Mouse (Mus musculus) brain, adult 10 weeks (tissue): ENCODE data around the gene Thumpd1. TPM values are rescaled to one million over a fixed set of nuclear protein-coding genes. Genes with fewer than 3 reads are reported as not detected.

Experiments
- polyA plus RNA-seq: library from polyadenylated mRNA; stranded (reverse); fragments of 350-450 nt; fragmentation: Illumina TruSeq; extraction: RNeasy Lipid Tissue Mini Kit (QIAGEN cat#74804); gene quantifications from one replicate; pipeline ENCODE4 v1.2.3, GENCODE M21; 2015; ENCODE audit warnings: low read depth, low replicate concordance

The Thumpd1 gene
- 40.1 TPM for polyA plus RNA-seq

DNA sequence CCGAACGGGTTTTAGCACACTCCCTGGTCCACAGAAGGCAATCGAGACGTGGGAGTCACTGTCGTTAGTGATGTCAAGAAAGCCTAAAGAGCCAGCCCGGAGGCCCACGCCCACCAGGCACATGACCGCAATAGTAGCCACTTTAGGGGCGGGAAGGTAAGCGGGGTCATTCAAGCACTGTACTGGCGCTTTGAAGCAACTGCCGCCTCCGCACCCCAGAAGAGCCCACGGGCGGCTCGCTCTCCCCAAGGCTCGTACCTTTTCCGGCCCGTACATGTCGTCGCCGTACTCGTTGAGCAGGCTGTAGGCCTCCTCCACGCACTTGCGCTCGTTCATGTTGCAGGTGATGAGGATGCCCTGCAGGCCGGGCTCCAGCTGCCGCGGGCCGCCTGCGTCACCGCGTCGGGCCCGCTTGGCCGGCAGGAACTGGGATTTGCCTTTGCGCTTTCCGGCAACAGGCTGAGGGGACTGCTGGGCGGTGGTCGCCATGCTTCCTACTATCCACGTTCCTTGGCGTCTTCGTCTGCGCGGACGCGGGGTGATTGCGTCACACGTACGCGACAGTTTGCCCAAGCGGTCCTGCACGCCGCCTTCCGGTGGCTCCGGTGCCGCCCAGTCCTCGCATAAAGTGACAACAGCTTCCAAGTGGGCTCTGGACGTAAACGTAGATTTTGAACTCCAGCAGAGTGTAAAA is at the start of gene Thumpd1:
TSS of gene Thumpd1 (minus strand) at position 546 of the 694 bp plus-strand sequence.

GRCm38 (mm10) chr7:119760527-119760951 is 39.9 kb upstream of the Thumpd1 start, which contains the start of gene Acsm3:
TSS of gene Acsm3 (plus strand) at chr7:119760923.

GRCm38 (mm10) chr7:119689726-119690125 is 30.9 kb downstream of the Thumpd1 start, which contains the start of gene Acsm4:
TSS of gene Acsm4 (plus strand) at chr7:119690026.

Other genes with a start within 250 kb of the Thumpd1 start
- gene Umod, start 241.5 kb downstream of the Thumpd1 start, polyA plus RNA-seq = not detected
- gene Acsm5, start 201.3 kb downstream of the Thumpd1 start, polyA plus RNA-seq = 0.73 TPM
- gene Pdilt, start 197.3 kb downstream of the Thumpd1 start, polyA plus RNA-seq = not detected
- not detected for gene Acsm2, start 166.5 kb downstream of the Thumpd1 start, polyA plus RNA-seq
- gene Acsm1, start 113.8 kb downstream of the Thumpd1 start, polyA plus RNA-seq = not detected
- not detected for gene Acsm4, start 30.8 kb downstream of the Thumpd1 start, polyA plus RNA-seq
- not detected for gene Acsm3, start 40.1 kb upstream of the Thumpd1 start, polyA plus RNA-seq
- 2.6 TPM for gene Rexo5, start 73.2 kb upstream of the Thumpd1 start, polyA plus RNA-seq
- 11.5 TPM for gene Eri2, start 73.3 kb upstream of the Thumpd1 start, polyA plus RNA-seq
- gene Lyrm1, start 175.1 kb upstream of the Thumpd1 start, polyA plus RNA-seq = 22.3 TPM
- gene Dcun1d3, start 175.5 kb upstream of the Thumpd1 start, polyA plus RNA-seq = 14.1 TPM